Mouse (Mus musculus): ENCODE results near the gene Tenm2. TPM values are rescaled to one million over a fixed set of nuclear protein-coding genes. Genes with fewer than 3 reads are reported as not detected.

The Tenm2 gene
- polyA plus RNA-seq, 1 experiment from 2014 or later: 5.6 TPM

GRCm38 (mm10) chr11:36974142-36974541 lies 261.6 kb downstream of the Tenm2 start:
- no peak for ATAC-seq (ENCODE audit: insufficient number of reproducible peaks, low FRiP score, low TSS enrichment, low read depth)
- H3K4me1 ChIP-seq: no peaks in the 10 kb centered on the region
- no peak overlapping the region for H3K27ac ChIP-seq
- no peaks in the 10 kb centered on the region for H3K27me3 ChIP-seq
- no peak overlapping the region for H3K4me3 ChIP-seq
- no peaks in the 10 kb centered on the region for H3K36me3 ChIP-seq
- H3K9me3 ChIP-seq: no peaks in the 10 kb centered on the region
- WGBS: 62% methylated on average over 2 of the region's 2 CpGs
- H3K4me2 ChIP-seq: no peak overlapping the region
- no peak overlapping the region for H3K9ac ChIP-seq

GRCm38 (mm10) chr11:36958102-36958501 lies 277.7 kb downstream of the Tenm2 start:
- H3K9me3 ChIP-seq: no peaks in the 10 kb centered on the region
- no peaks in the 10 kb centered on the region for H3K27me3 ChIP-seq
- ATAC-seq (ENCODE audit: insufficient number of reproducible peaks, low FRiP score, low TSS enrichment, low read depth): no peak
- no peaks in the 10 kb centered on the region for H3K36me3 ChIP-seq
- H3K4me1 ChIP-seq: no peaks in the 10 kb centered on the region
- H3K4me2 ChIP-seq: no peak overlapping the region
- H3K4me3 ChIP-seq: no peak overlapping the region
- WGBS: 67% methylated on average over 5 of the region's 5 CpGs
- no peak overlapping the region for H3K27ac ChIP-seq
- no peak overlapping the region for H3K9ac ChIP-seq

- Histone ChIP-seq H3K36me3 (no peaks in the 10 kb centered on the region), H3K27ac (no peak overlapping the region), H3K9ac (no peak overlapping the region), H3K4me3 (no peak overlapping the region), H3K4me1 (no peaks in the 10 kb centered on the region), H3K9me3 (no peaks in the 10 kb centered on the region), H3K4me2 (no peak overlapping the region), H3K27me3 (no peaks in the 10 kb centered on the region)
- ATAC-seq (ENCODE audit: insufficient number of reproducible peaks, low FRiP score, low TSS enrichment, low read depth): no peak
- 82% methylated on average over 6 of the region's 6 CpGs for WGBS
Measured at GRCm38 (mm10) chr11:36941429-36941828, 294.3 kb downstream of the Tenm2 start.

GRCm38 (mm10) chr11:36940557-36941110 lies 295.1 kb downstream of the Tenm2 start:
- WGBS: 49% methylated on average over 7 of the region's 7 CpGs
- no peak overlapping the region for H3K4me3 ChIP-seq
- no peaks in the 10 kb centered on the region for H3K4me1 ChIP-seq
- no peak overlapping the region for H3K4me2 ChIP-seq
- no peak overlapping the region for H3K27ac ChIP-seq
- no peaks in the 10 kb centered on the region for H3K27me3 ChIP-seq
- H3K9ac ChIP-seq: no peak overlapping the region
- H3K36me3 ChIP-seq: no peaks in the 10 kb centered on the region
- ATAC-seq (ENCODE audit: insufficient number of reproducible peaks, low FRiP score, low TSS enrichment, low read depth): no peak
- no peaks in the 10 kb centered on the region for H3K9me3 ChIP-seq

GRCm38 (mm10) chr11:36929817-36930216 lies 305.9 kb downstream of the Tenm2 start:
- Histone ChIP-seq H3K27ac (no peak overlapping the region), H3K9me3 (no peaks in the 10 kb centered on the region), H3K4me1 (no peaks in the 10 kb centered on the region), H3K36me3 (no peaks in the 10 kb centered on the region), H3K27me3 (no peaks in the 10 kb centered on the region), H3K9ac (no peak overlapping the region), H3K4me2 (no peak overlapping the region), H3K4me3 (no peak overlapping the region)
- 59% methylated on average over 5 of the region's 5 CpGs for WGBS
- ATAC-seq (ENCODE audit: insufficient number of reproducible peaks, low FRiP score, low TSS enrichment, low read depth): no peak

GRCm38 (mm10) chr11:36926705-36927406 lies 308.9 kb downstream of the Tenm2 start:
- no peak for ATAC-seq (ENCODE audit: insufficient number of reproducible peaks, low FRiP score, low TSS enrichment, low read depth)
- no peaks in the 10 kb centered on the region for H3K9me3 ChIP-seq
- no peak overlapping the region for H3K4me3 ChIP-seq
- H3K36me3 ChIP-seq: no peaks in the 10 kb centered on the region
- no peaks in the 10 kb centered on the region for H3K4me1 ChIP-seq
- WGBS: 74% methylated on average over 9 of the region's 9 CpGs
- no peak overlapping the region for H3K4me2 ChIP-seq
- no peak overlapping the region for H3K9ac ChIP-seq
- no peaks in the 10 kb centered on the region for H3K27me3 ChIP-seq
- no peak overlapping the region for H3K27ac ChIP-seq

GRCm38 (mm10) chr11:36919301-36919700 lies 316.5 kb downstream of the Tenm2 start:
- no peak for ATAC-seq (ENCODE audit: insufficient number of reproducible peaks, low FRiP score, low TSS enrichment, low read depth)
- Histone ChIP-seq H3K4me2 (no peak overlapping the region), H3K27ac (no peak overlapping the region), H3K27me3 (no peaks in the 10 kb centered on the region), H3K4me1 (no peaks in the 10 kb centered on the region), H3K36me3 (no peaks in the 10 kb centered on the region), H3K9me3 (no peaks in the 10 kb centered on the region), H3K9ac (no peak overlapping the region), H3K4me3 (no peak overlapping the region)
- WGBS: 84% methylated on average over 6 of the region's 6 CpGs

- H3K9me3 ChIP-seq: no peaks in the 10 kb centered on the region
- 71% methylated on average over 4 of the region's 4 CpGs for WGBS
- ATAC-seq (ENCODE audit: insufficient number of reproducible peaks, low FRiP score, low TSS enrichment, low read depth): no peak
- no peak overlapping the region for H3K4me2 ChIP-seq
- H3K4me1 ChIP-seq: no peaks in the 10 kb centered on the region
- H3K36me3 ChIP-seq: no peaks in the 10 kb centered on the region
- H3K27me3 ChIP-seq: no peaks in the 10 kb centered on the region
- no peak overlapping the region for H3K4me3 ChIP-seq
- H3K27ac ChIP-seq: no peak overlapping the region
- no peak overlapping the region for H3K9ac ChIP-seq
Measured at GRCm38 (mm10) chr11:36911406-36911805, 324.4 kb downstream of the Tenm2 start.

GRCm38 (mm10) chr11:36909036-36909435 lies 326.7 kb downstream of the Tenm2 start:
- H3K9ac ChIP-seq: no peak overlapping the region
- no peak for ATAC-seq (ENCODE audit: insufficient number of reproducible peaks, low FRiP score, low TSS enrichment, low read depth)
- H3K4me3 ChIP-seq: no peak overlapping the region
- 88% methylated on average over 1 of the region's 1 CpGs for WGBS
- no peaks in the 10 kb centered on the region for H3K27me3 ChIP-seq
- no peak overlapping the region for H3K4me2 ChIP-seq
- H3K4me1 ChIP-seq: no peaks in the 10 kb centered on the region
- H3K27ac ChIP-seq: no peak overlapping the region
- no peaks in the 10 kb centered on the region for H3K9me3 ChIP-seq
- H3K36me3 ChIP-seq: no peaks in the 10 kb centered on the region

GRCm38 (mm10) chr11:36902302-36902701 lies 333.5 kb downstream of the Tenm2 start:
- 43% methylated on average over 2 of the region's 2 CpGs for WGBS
- H3K27me3 ChIP-seq: no peaks in the 10 kb centered on the region
- no peak for ATAC-seq (ENCODE audit: insufficient number of reproducible peaks, low FRiP score, low TSS enrichment, low read depth)
- H3K4me2 ChIP-seq: no peak overlapping the region
- H3K36me3 ChIP-seq: no peaks in the 10 kb centered on the region
- no peaks in the 10 kb centered on the region for H3K4me1 ChIP-seq
- no peak overlapping the region for H3K4me3 ChIP-seq
- no peaks in the 10 kb centered on the region for H3K9me3 ChIP-seq
- H3K9ac ChIP-seq: no peak overlapping the region
- H3K27ac ChIP-seq: no peak overlapping the region

- no peaks in the 10 kb centered on the region for H3K27me3 ChIP-seq
- no peaks in the 10 kb centered on the region for H3K9me3 ChIP-seq
- ATAC-seq (ENCODE audit: insufficient number of reproducible peaks, low FRiP score, low TSS enrichment, low read depth): no peak
- WGBS: 68% methylated on average over 3 of the region's 3 CpGs
- H3K4me2 ChIP-seq: no peak overlapping the region
- no peaks in the 10 kb centered on the region for H3K36me3 ChIP-seq
- H3K9ac ChIP-seq: no peak overlapping the region
- H3K4me1 ChIP-seq: no peaks in the 10 kb centered on the region
- no peak overlapping the region for H3K27ac ChIP-seq
- no peak overlapping the region for H3K4me3 ChIP-seq
Measured at GRCm38 (mm10) chr11:36893061-36893460, 342.7 kb downstream of the Tenm2 start.

- WGBS: 40% methylated on average over 3 of the region's 3 CpGs
- Histone ChIP-seq H3K27me3 (no peaks in the 10 kb centered on the region), H3K9ac (no peak overlapping the region), H3K27ac (no peak overlapping the region), H3K4me2 (no peak overlapping the region), H3K36me3 (no peaks in the 10 kb centered on the region), H3K4me3 (no peak overlapping the region), H3K4me1 (no peaks in the 10 kb centered on the region), H3K9me3 (no peaks in the 10 kb centered on the region)
- ATAC-seq (ENCODE audit: insufficient number of reproducible peaks, low FRiP score, low TSS enrichment, low read depth): no peak
Measured at GRCm38 (mm10) chr11:36891106-36891505, 344.7 kb downstream of the Tenm2 start.
